18 mouse cellular contexts compared by ENCODE assay signal in the genomic region with DNA sequence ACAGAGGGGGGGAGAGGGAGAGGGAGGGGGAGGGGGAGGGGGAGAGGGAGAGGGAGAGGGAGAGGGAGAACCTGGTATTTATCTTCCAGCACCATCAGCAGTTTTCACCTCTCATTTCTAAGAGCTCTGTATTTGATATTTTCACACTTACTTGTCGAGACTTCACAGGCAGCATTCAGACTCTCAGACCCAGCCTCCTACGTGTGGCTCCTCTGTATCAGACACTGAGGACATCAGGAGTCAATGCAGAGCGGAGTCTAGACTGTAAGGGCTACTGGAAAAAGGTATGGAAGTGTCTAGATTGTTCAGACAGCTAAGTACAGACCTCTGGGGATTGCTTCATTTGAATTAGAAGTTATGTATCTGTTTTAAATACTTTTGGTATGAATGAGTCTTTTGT. TPM values are rescaled to one million over a fixed set of nuclear protein-coding genes. Genes with fewer than 3 reads are reported as not detected.
"Had no signal": no experiment of that assay in that cellular context is flagged by ENCODE, and none has a peak within 500 bp of the region (broad histone marks: within the 10 kb centered on the region; RNA-seq: fewer than 3 reads in every experiment).

No protein-coding gene starts in this region.

- ATAC-seq: intestine, embryonic 16.5 days; midbrain, embryonic 13.5 days had no signal

- H3K9ac ChIP-seq: limb, embryonic 12.5 days; lung, embryonic 15.5 days; midbrain, embryonic 13.5 days; neural tube, embryonic 15.5 days had no signal

- H3K27me3 ChIP-seq: limb, embryonic 12.5 days; lung, embryonic 15.5 days; midbrain, embryonic 13.5 days; neural tube, embryonic 15.5 days had no signal

- H3K36me3 ChIP-seq: limb, embryonic 12.5 days; lung, embryonic 15.5 days; neural tube, embryonic 15.5 days had no signal

- H3K4me1 ChIP-seq: limb, embryonic 12.5 days; lung, embryonic 15.5 days; midbrain, embryonic 13.5 days; neural tube, embryonic 15.5 days had no signal

- H3K4me2 ChIP-seq: limb, embryonic 12.5 days; lung, embryonic 15.5 days; midbrain, embryonic 13.5 days; neural tube, embryonic 15.5 days had no signal

- DNase-seq: kidney, adult 8-10 months; kidney, postnatal 25 days; layer of hippocampus, adult 9-11 months; layer of hippocampus, postnatal 36 days; lung, postnatal 14 days; spleen, adult 18-20 months; thymus, adult 18-20 months; thymus, postnatal 14 days had no signal

- H3K27ac ChIP-seq: limb, embryonic 12.5 days; lung, embryonic 15.5 days; macrophage; midbrain, embryonic 13.5 days; neural tube, embryonic 15.5 days had no signal

- H3K4me3 ChIP-seq: limb, embryonic 12.5 days; lung, embryonic 15.5 days; midbrain, embryonic 13.5 days; myocyte; neural tube, embryonic 15.5 days had no signal

- H3K9me3 ChIP-seq: limb, embryonic 12.5 days; lung, embryonic 15.5 days; midbrain, embryonic 13.5 days; neural tube, embryonic 15.5 days had no signal

RNA-seq across cellular contexts. Expression of a gene that starts 2.8 kb away (rescaled TPM):
- total RNA-seq: liver, adult 2 months had no signal
- polyA plus RNA-seq: kidney, embryonic 16.5 days; limb, embryonic 12.5 days; macrophage; midbrain, embryonic 13.5 days; neural tube, embryonic 11.5 days; neural tube, embryonic 15.5 days had no signal
